Mouse (Mus musculus) Patski (cell line): ENCODE measurements around the gene Tmem39a. TPM values are rescaled to one million over a fixed set of nuclear protein-coding genes. Genes with fewer than 3 reads are reported as not detected.
A peak's percentile ranks its signal among the peaks of the same experiment; 100 is the strongest.

ENCODE experiments used
- ATAC-seq: fragments of 100-300 bp; one replicate; pipeline ENCODE4 v1.8.0; 2021
- CTCF ChIA-PET: fragments of 350-600 bp; sonication (Branson Sonifier 250); formaldehyde crosslinking; loops from one replicate; lab custom pipeline; 2022; ENCODE audit warnings: inconsistent platforms; lab: Charles Lee
- POLR2A ChIA-PET: fragments of 350-600 bp; sonication (Branson Sonifier 250); formaldehyde crosslinking; loops from one replicate; lab custom pipeline; 2022; ENCODE audit warnings: antibody characterized with exemption, inconsistent platforms; lab: Charles Lee
- DNase-seq: peaks from one replicate; pipeline ENCODE4 v3.0.0-alpha.2; 2011; ENCODE audit warnings: low read depth, low spot score
- H3K27me3 ChIP-seq: fragments of 371-371 bp; one replicate; pipeline ENCODE4 v1.5.1; 2021
- CTCF ChIP-seq: fragments of 100-300 bp; IDR thresholded peaks from one replicate; pipeline ENCODE4 v1.5.1; 2021
- in situ Hi-C: fragments of 300-500 bp; cut with MboI; formaldehyde crosslinking; loops from 3 replicates; pipeline ENCODE4 v1.11.1; 2018; ENCODE audit warnings: low pct_unique_long_range_greater_than_20kb, mixed read lengths
- polyA plus RNA-seq: library from polyadenylated mRNA; unstranded; gene quantifications from one replicate; pipeline ENCODE4 v1.2.3, GENCODE M21; 2021

The Tmem39a gene
- polyA plus RNA-seq, 1 experiment from 2014 or later = 40.8 TPM

DNA sequence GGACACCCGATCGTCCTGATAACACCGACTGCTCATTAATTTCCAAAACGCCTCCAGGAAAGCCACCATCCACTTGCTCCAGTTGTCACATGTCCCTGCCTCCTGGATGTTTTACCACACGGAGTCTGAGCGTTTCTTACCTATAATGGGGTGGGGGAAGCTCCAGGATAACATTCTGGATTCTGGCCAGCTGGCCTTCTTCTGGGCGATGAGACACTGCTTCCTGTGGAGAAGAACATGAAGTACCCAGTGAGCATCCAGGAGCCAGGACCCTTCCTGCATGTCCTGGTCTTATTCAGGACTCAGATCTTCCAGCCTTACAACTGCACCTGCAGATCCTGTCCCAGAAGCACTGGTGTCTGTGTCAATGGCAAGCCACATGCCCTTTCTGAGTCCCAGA is 66.9 kb downstream of the Tmem39a start:
- ChIA-PET CTCF (no interaction called here), POLR2A (no interaction called here)
- no peak for ATAC-seq
- no peak for TF ChIP-seq CTCF
- in situ Hi-C loops = loop anchor here (10.0 kb wide), 3 partner anchors 99 to 429 kb away; no protein-coding TSS in a partner anchor
- DNase-seq = no peak
- no peaks in the 10 kb centered on the region for H3K27me3 ChIP-seq

DNA sequence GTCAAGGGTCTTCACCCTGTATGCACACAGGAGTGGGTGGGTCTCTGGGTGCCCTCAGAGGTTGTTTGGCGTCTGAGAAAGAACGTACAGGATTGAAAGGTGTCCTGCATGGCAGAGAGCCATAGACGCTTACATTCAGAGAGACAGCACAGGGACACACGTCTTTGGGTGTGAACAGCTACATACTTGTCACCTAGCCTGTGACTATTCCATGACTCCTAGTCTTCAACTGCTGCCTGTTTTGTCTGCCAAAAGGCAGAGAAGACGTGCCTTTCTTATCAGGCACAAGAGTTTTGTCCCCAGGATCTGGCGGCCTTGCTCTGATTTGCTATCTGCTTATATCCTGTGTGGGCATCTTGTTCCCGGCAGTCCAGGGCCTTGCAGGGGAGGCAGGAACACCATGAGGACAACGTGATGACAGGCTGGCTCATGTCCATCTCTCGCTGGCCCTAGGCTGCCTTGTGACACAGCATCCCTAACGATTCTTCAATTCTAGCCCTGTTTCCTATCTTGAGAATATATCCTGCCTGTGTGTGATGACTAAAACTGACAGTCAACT is 67.4 kb downstream of the Tmem39a start:
- ChIA-PET CTCF (no interaction called here), POLR2A (no interaction called here)
- H3K27me3 ChIP-seq = no peaks in the 10 kb centered on the region
- in situ Hi-C loops = loop anchor here (10.0 kb wide), 3 partner anchors 99 to 429 kb away; no protein-coding TSS in a partner anchor
- TF ChIP-seq CTCF = no peak
- DNase-seq (no peak), ATAC-seq (no peak)

DNA sequence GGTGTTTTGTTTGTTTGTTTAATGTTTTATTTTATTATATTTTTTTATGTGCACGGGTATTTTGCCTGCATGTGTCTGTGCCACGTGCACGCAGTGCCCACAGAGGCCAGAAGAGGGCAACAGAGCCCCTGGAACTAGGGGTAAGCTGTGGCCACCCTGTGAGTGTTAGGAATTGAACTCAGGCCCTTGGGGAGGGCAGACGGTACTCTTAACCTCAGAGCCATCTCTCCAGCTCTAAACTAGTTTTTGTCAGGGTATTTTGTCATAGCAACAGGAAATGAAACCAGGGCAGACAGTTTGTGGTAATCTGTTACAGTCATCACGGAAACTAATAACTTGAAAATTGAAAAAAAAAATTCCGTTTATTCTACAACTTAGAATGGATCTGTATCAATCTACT is 73.6 kb downstream of the Tmem39a start:
- ChIA-PET CTCF (interaction anchor here (0.6 to 2.1 kb wide), 9 partner anchors 10 to 185 kb away, joined by 3 to 10 read pairs (median 3); no protein-coding TSS in a partner anchor), POLR2A (no interaction called here)
- peak; percentile 85 for TF ChIP-seq CTCF
- H3K27me3 ChIP-seq = no peaks in the 10 kb centered on the region
- ATAC-seq (no peak), DNase-seq (no peak)
- in situ Hi-C loops = no loop called here

DNA sequence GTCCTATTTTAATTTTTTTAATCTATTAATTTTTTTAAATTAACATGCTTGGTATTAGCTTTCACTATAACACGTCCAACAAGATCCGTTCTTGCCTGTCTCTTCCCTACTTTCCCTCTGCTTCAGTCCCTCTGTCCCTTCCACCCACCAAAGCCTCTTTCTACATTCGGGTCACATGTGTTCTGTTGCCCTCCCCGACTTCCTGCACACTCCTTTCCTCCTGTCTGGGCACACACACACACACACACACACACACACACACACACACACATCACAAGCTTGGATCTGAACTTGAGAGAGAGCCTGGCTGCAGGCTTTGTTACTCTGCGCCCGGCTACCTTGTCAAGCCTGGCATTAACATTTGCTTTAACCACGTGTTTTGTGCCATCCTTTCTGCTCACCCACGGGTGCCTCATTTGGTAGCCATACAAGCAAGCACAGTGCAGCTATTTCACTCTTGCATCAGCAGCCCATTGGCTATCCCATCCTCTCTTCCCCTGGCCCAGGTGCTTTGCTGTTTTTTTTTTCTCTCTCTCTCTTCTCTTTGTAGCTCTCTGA is 77.4 kb downstream of the Tmem39a start:
- TF ChIP-seq CTCF = no peak
- H3K27me3 ChIP-seq = no peaks in the 10 kb centered on the region
- in situ Hi-C loops = no loop called here
- CTCF ChIA-PET = no interaction called here
- ATAC-seq (no peak), DNase-seq (no peak)
- POLR2A ChIA-PET = no interaction called here

DNA sequence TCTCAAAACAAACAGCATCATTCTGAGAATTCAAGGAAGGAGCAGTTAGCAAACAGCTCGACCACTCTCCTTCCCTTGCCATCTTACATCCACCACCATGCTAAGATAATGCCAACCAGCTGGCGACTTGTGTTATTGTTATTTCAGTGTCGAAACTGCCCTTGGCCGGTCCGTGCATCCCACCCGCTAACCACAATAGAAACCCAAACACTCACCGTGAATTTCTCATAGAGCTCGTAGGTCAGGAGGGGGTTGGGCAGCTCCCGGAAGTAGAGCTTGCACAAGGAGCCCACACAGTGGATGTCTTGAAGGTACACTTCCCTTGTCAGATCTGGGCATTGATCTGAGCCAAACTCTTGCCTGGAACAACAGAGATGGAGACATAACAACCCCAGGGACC is 78.2 kb downstream of the Tmem39a start:
- ChIA-PET CTCF (interaction anchor here (0.6 kb wide), 1 partner anchor 93 kb away, joined by 3 read pairs; no protein-coding TSS in a partner anchor), POLR2A (no interaction called here)
- no peak for ATAC-seq

DNA sequence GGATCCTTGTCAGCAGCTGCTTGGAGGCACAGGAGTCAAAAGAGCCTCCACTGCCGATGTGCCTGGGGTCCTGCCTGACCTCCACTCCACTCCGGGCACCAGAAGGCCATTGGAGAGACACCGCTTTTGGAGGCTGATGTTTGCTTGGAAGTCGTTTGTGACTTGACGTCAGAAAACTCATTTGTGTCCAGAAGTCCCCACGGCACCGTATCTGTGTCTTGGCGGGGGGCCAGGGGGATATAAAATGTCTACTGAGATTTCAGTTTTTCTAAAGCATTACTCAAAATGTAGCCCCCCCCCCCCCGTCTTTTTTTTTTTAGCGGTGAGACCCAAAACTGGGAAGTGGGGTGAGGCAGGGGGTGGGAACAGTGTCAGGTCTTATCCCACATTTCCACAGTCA is 78.6 kb downstream of the Tmem39a start:
- TF ChIP-seq CTCF = no peak
- DNase-seq = no peak
- POLR2A ChIA-PET = no interaction called here
- CTCF ChIA-PET = interaction anchor here (0.6 kb wide), 1 partner anchor 92 kb away, joined by 3 read pairs; no protein-coding TSS in a partner anchor
- ATAC-seq = no peak
- in situ Hi-C loops = no loop called here
- no peaks in the 10 kb centered on the region for H3K27me3 ChIP-seq

More for the DNA sequence above, 78.2 kb downstream of the Tmem39a start:
- no peaks in the 10 kb centered on the region for H3K27me3 ChIP-seq
- TF ChIP-seq CTCF = no peak
- in situ Hi-C loops = no loop called here
- no peak for DNase-seq

Other genes with a start within 250 kb of the Tmem39a start
- gene Maats1, start 216.6 kb upstream of the Tmem39a start, polyA plus RNA-seq = 0.09 TPM
- gene Cox17, start 211.7 kb upstream of the Tmem39a start, polyA plus RNA-seq = 271 TPM
- not detected for gene Gm21987, start 211.7 kb upstream of the Tmem39a start, polyA plus RNA-seq
- 0.49 TPM for gene Popdc2, start 196.5 kb upstream of the Tmem39a start, polyA plus RNA-seq
- gene Pla1a, start 125.6 kb upstream of the Tmem39a start, polyA plus RNA-seq = 61.5 TPM
- gene Adprh, start 106.0 kb upstream of the Tmem39a start, polyA plus RNA-seq = 37.5 TPM
- 0.24 TPM for gene Cd80, start 103.1 kb upstream of the Tmem39a start, polyA plus RNA-seq
- gene Timmdc1, start 36.0 kb upstream of the Tmem39a start, polyA plus RNA-seq = 44.5 TPM
- gene Poglut1, start 8.4 kb upstream of the Tmem39a start, polyA plus RNA-seq = 48.0 TPM
- gene Arhgap31, start 154.6 kb downstream of the Tmem39a start, polyA plus RNA-seq = 0.24 TPM
- gene B4galt4, start 183.6 kb downstream of the Tmem39a start, polyA plus RNA-seq = 13.0 TPM
- not detected for gene Upk1b, start 241.6 kb downstream of the Tmem39a start, polyA plus RNA-seq